Comparison of ENCODE assay signal across 8 mouse cellular contexts in genomic region chr15:102671721-102672214, GRCm38 (mm10). TPM values are rescaled to one million over a fixed set of nuclear protein-coding genes. Genes with fewer than 3 reads are reported as not detected.
DNase-seq lines count a peak whose midpoint lies in the region; ATAC-seq and TF ChIP-seq lines count a peak whose summit lies in the region.

No protein-coding gene starts in this region.

- H3K27ac ChIP-seq in lung, embryonic 16.5 days (ENCODE audit: low read length), result peak overlapping the region; percentile 97

- DNase-seq in cerebellum, adult 11-12 months, result peak; percentile 87
- peak; percentile 84 for DNase-seq in forelimb bud, embryonic 11.5 days (ENCODE audit: low read depth, low spot score)
- peak; percentile 85 to 88 for DNase-seq in heart, postnatal 36 days
- DNase-seq in layer of hippocampus, postnatal 10 days (ENCODE audit: low spot score in 2 of 2), result peak; percentile 75 to 83
- DNase-seq in ovary, postnatal 10 days (ENCODE audit: low spot score), result peak; percentile 77
- DNase-seq in thymus, postnatal 0 days (ENCODE audit: low spot score), result peak; percentile 42

- H3K4me1 ChIP-seq in E14TG2a.4 (replicated peaks; ENCODE audit: low read depth, low read length), result peaks cover 72% of the 10 kb centered on the region
- peaks cover 24% of the 10 kb centered on the region for H3K4me1 ChIP-seq in lung, embryonic 16.5 days (replicated peaks; ENCODE audit: control insufficient read depth, insufficient read depth, low read length)

- peaks cover 30% of the 10 kb centered on the region for H3K36me3 ChIP-seq in E14TG2a.4 (ENCODE audit: insufficient read depth, low read length)
- peaks cover under 1% of the 10 kb centered on the region for H3K36me3 ChIP-seq in lung, embryonic 16.5 days (ENCODE audit: control insufficient read depth, insufficient read depth, low read length)

- no peaks in the 10 kb centered on the region for H3K9me3 ChIP-seq in E14TG2a.4 (ENCODE audit: low read length)
- 0 out of 2 replicates have a peak, but pooled peaks cover 2% of the 10 kb centered on the region for H3K9me3 ChIP-seq in lung, embryonic 16.5 days (ENCODE audit: control insufficient read depth, low read length)

- TF ChIP-seq CTCF in E14TG2a.4 (conservative IDR thresholded peaks at IDR 0.05; ENCODE audit: low read length), result no peak

- WGBS in lung, embryonic 16.5 days, result under 1% methylated on average over 32 of the region's 34 CpGs

- ATAC-seq in lung, embryonic 16.5 days (ENCODE audit: low read depth), result peak; percentile 84

- H3K27me3 ChIP-seq in E14TG2a.4 (ENCODE audit: insufficient read depth, low read length), result no peaks in the 10 kb centered on the region
- no peaks in the 10 kb centered on the region for H3K27me3 ChIP-seq in lung, embryonic 16.5 days (ENCODE audit: control insufficient read depth, insufficient read depth, low read depth, low read length)

- H3K9ac ChIP-seq in lung, embryonic 16.5 days (ENCODE audit: low read length), result peak overlapping the region; percentile 80

- peak overlapping the region; percentile 81 for H3K4me3 ChIP-seq in E14TG2a.4 (replicated peaks; ENCODE audit: low read length)
- peak overlapping the region; percentile 72 for H3K4me3 ChIP-seq in lung, embryonic 16.5 days (ENCODE audit: low read length)

- peak overlapping the region; percentile 62 for H3K4me2 ChIP-seq in lung, embryonic 16.5 days (ENCODE audit: low read depth, low read length)

- intact Hi-C loops in heart, postnatal 36 days (cut with DNase I), result loop anchor here (1.0 to 5.0 kb wide), 3 partner anchors 47 to 199 kb away; partner anchors contain the start of genes Atf7, Gm28047 and Pcbp2

RNA-seq across cellular contexts. Expression of gene Atp5g2, which starts 0.4 kb away (rescaled TPM):
- total RNA-seq in heart, postnatal 36 days (2021), result 10 to 100 TPM; 42.5 to 46.1 TPM
- total RNA-seq in layer of hippocampus, postnatal 10 days (2021), result 10 to 100 TPM in 1 of 2 experiments, 1 to 10 TPM in 1; 5.9 to 17.8 TPM
- polyA plus RNA-seq in lung, embryonic 16.5 days (2015; fragmentation: Nextera tagmentation; extraction: Ambion mirVana), result 73.6 and 76.2 TPM in 2 replicates
- 76.9 and 85.0 TPM in 2 replicates for polyA plus RNA-seq in thymus, postnatal 0 days (2015; fragmentation: Nextera tagmentation; extraction: Ambion mirVana)

RNA-seq across cellular contexts. Expression of gene Atf7, which starts 46.5 kb away (rescaled TPM):
- 10 to 100 TPM; 52.3 to 56.5 TPM for total RNA-seq in heart, postnatal 36 days (2021)
- 10 to 100 TPM; 39.4 to 40.5 TPM for total RNA-seq in layer of hippocampus, postnatal 10 days (2021)
- polyA plus RNA-seq in lung, embryonic 16.5 days (2015; fragmentation: Nextera tagmentation; extraction: Ambion mirVana), result 43.5 and 50.0 TPM in 2 replicates
- polyA plus RNA-seq in thymus, postnatal 0 days (2015; fragmentation: Nextera tagmentation; extraction: Ambion mirVana), result 18.1 and 21.8 TPM in 2 replicates

RNA-seq across cellular contexts. Expression of gene Gm28047, which starts 46.9 kb away (rescaled TPM):
- 1 to 10 TPM in 1 of 2 experiments, under 1 TPM in 1; 0.94 to 1.1 TPM for total RNA-seq in heart, postnatal 36 days (2021)
- total RNA-seq in layer of hippocampus, postnatal 10 days (2021), result under 1 TPM in 1 of 2 experiments, not detected in 1; 0.60 TPM
- not detected in 2 replicates for polyA plus RNA-seq in lung, embryonic 16.5 days (2015; fragmentation: Nextera tagmentation; extraction: Ambion mirVana)
- polyA plus RNA-seq in thymus, postnatal 0 days (2015; fragmentation: Nextera tagmentation; extraction: Ambion mirVana), result not detected in 2 replicates

RNA-seq across cellular contexts. Expression of gene Calcoco1, which starts 50.2 kb away (rescaled TPM):
- total RNA-seq in heart, postnatal 36 days (2021), result 100 to 1,000 TPM; 111 to 137 TPM
- 10 to 100 TPM; 57.7 to 62.7 TPM for total RNA-seq in layer of hippocampus, postnatal 10 days (2021)
- polyA plus RNA-seq in lung, embryonic 16.5 days (2015; fragmentation: Nextera tagmentation; extraction: Ambion mirVana), result 61.7 and 68.5 TPM in 2 replicates
- 55.9 and 58.4 TPM in 2 replicates for polyA plus RNA-seq in thymus, postnatal 0 days (2015; fragmentation: Nextera tagmentation; extraction: Ambion mirVana)

Comparison
In these comparisons a context has a peak if more than half of its experiments do, and no peak if none do; other contexts are left out.
1. Peak in every context shown above with its lines: DNase-seq, ATAC-seq, H3K4me3 ChIP-seq and H3K27ac ChIP-seq.